In genomic region chr11:96075177-96075508, GRCm38 (mm10) we compare ENCODE assay signal across 8 mouse cellular contexts. TPM values are rescaled to one million over a fixed set of nuclear protein-coding genes. Genes with fewer than 3 reads are reported as not detected.
DNase-seq lines count a peak whose midpoint lies in the region; ATAC-seq lines count a peak whose summit lies in the region.

No protein-coding gene starts in this region.

- H3K27ac ChIP-seq in neural tube, embryonic 11.5 days (ENCODE audit: low read depth, low read length), result no peak overlapping the region
- H3K27ac ChIP-seq in hindbrain, embryonic 11.5 days (ENCODE audit: low read depth, low read length), result no peak overlapping the region

- no peaks in the 10 kb centered on the region for H3K36me3 ChIP-seq in neural tube, embryonic 11.5 days (ENCODE audit: control insufficient read depth, insufficient read depth, low read length)
- peaks cover 4% of the 10 kb centered on the region; the same call in 1 of the 2 replicates for H3K36me3 ChIP-seq in hindbrain, embryonic 11.5 days (ENCODE audit: control insufficient read depth, insufficient read depth, low read length)

- no peaks in the 10 kb centered on the region for H3K9me3 ChIP-seq in neural tube, embryonic 11.5 days (ENCODE audit: control insufficient read depth, low read length)
- no peaks in the 10 kb centered on the region for H3K9me3 ChIP-seq in hindbrain, embryonic 11.5 days (ENCODE audit: control insufficient read depth, low read length)

- peak overlapping the region; percentile 76 for H3K9ac ChIP-seq in neural tube, embryonic 11.5 days (ENCODE audit: low read length)
- peak overlapping the region; percentile 60 for H3K9ac ChIP-seq in hindbrain, embryonic 11.5 days (ENCODE audit: low read depth, low read length)

- ATAC-seq in frontal cortex, adult (ENCODE audit: low TSS enrichment), result peak; percentile 0; the same call in 1 of the 2 replicates
- no peak for ATAC-seq in neural tube, embryonic 11.5 days (ENCODE audit: insufficient read depth, low FRiP score, low TSS enrichment)
- no peak for ATAC-seq in hindbrain, embryonic 11.5 days (ENCODE audit: low FRiP score)

- peak overlapping the region; percentile 87 for H3K4me2 ChIP-seq in neural tube, embryonic 11.5 days (ENCODE audit: low read depth)
- peak overlapping the region; percentile 83 for H3K4me2 ChIP-seq in hindbrain, embryonic 11.5 days (replicated peaks; ENCODE audit: low read depth, low read length)

- H3K4me1 ChIP-seq in neural tube, embryonic 11.5 days (ENCODE audit: control insufficient read depth, insufficient read depth, low read length), result peaks cover 5% of the 10 kb centered on the region
- H3K4me1 ChIP-seq in hindbrain, embryonic 11.5 days (replicated peaks; ENCODE audit: control insufficient read depth, insufficient read depth, low read length), result peaks cover 3% of the 10 kb centered on the region; the same call in 1 of the 2 replicates

- H3K4me3 ChIP-seq in neural tube, embryonic 11.5 days (ENCODE audit: low read depth, low read length), result peak overlapping the region; percentile 81
- H3K4me3 ChIP-seq in hindbrain, embryonic 11.5 days (ENCODE audit: low read depth, low read length), result peak overlapping the region; percentile 55

- no peak for DNase-seq in frontal cortex, postnatal 36 days (ENCODE audit: low spot score in 2 of 2)
- DNase-seq in neural tube, embryonic 11.5 days (ENCODE audit: low spot score), result no peak
- no peak for DNase-seq in neural tube, embryonic 10.5 days (ENCODE audit: extremely low spot score, low spot score)
- DNase-seq in hindbrain, embryonic 11.5 days (ENCODE audit: low spot score), result no peak
- peak; percentile 17 for DNase-seq in mesoderm, embryonic 11.5 days (ENCODE audit: low read depth, low spot score)
- DNase-seq in natural killer cell, adult 2 months (ENCODE audit: low spot score in 2 of 2), result no peak
- no peak for DNase-seq in right cerebral cortex, postnatal 10 days (ENCODE audit: low spot score in 2 of 2)

- H3K27me3 ChIP-seq in neural tube, embryonic 11.5 days (ENCODE audit: control insufficient read depth, insufficient read depth, low read length), result no peaks in the 10 kb centered on the region
- H3K27me3 ChIP-seq in hindbrain, embryonic 11.5 days (ENCODE audit: control insufficient read depth, insufficient read depth, low read length), result no peaks in the 10 kb centered on the region

- under 1% methylated on average over 15 of the region's 15 CpGs for WGBS in neural tube, embryonic 11.5 days
- under 1% methylated on average over 15 of the region's 15 CpGs for WGBS in hindbrain, embryonic 11.5 days

RNA-seq across cellular contexts. Expression of gene Atp5g1, which starts 0.3 kb away (rescaled TPM):
- polyA plus RNA-seq in neural tube, embryonic 11.5 days (2014; fragmentation: Nextera tagmentation; extraction: Ambion mirVana), result 551 and 560 TPM in 2 replicates
- 474 and 485 TPM in 2 replicates for polyA plus RNA-seq in hindbrain, embryonic 11.5 days (2014; fragmentation: Nextera tagmentation; extraction: Ambion mirVana)

RNA-seq across cellular contexts. Expression of gene Ube2z, which starts 10.0 kb away (rescaled TPM):
- polyA plus RNA-seq in neural tube, embryonic 11.5 days (2014; fragmentation: Nextera tagmentation; extraction: Ambion mirVana), result 26.7 and 29.7 TPM in 2 replicates
- 20.9 and 25.2 TPM in 2 replicates for polyA plus RNA-seq in hindbrain, embryonic 11.5 days (2014; fragmentation: Nextera tagmentation; extraction: Ambion mirVana)

RNA-seq across cellular contexts. Expression of gene Calcoco2, which starts 36.6 kb away (rescaled TPM):
- not detected in 2 replicates for polyA plus RNA-seq in neural tube, embryonic 11.5 days (2014; fragmentation: Nextera tagmentation; extraction: Ambion mirVana)
- polyA plus RNA-seq in hindbrain, embryonic 11.5 days (2014; fragmentation: Nextera tagmentation; extraction: Ambion mirVana), result 0.17 TPM in 1 of 2 replicates, not detected in the other

RNA-seq across cellular contexts. Expression of gene Snf8, which starts 40.5 kb away (rescaled TPM):
- polyA plus RNA-seq in neural tube, embryonic 11.5 days (2014; fragmentation: Nextera tagmentation; extraction: Ambion mirVana), result 41.7 and 46.6 TPM in 2 replicates
- polyA plus RNA-seq in hindbrain, embryonic 11.5 days (2014; fragmentation: Nextera tagmentation; extraction: Ambion mirVana), result 47.3 and 48.8 TPM in 2 replicates

RNA-seq across cellular contexts. Expression of gene Gip, which starts 50.8 kb away (rescaled TPM):
- not detected in 2 replicates for polyA plus RNA-seq in neural tube, embryonic 11.5 days (2014; fragmentation: Nextera tagmentation; extraction: Ambion mirVana)
- polyA plus RNA-seq in hindbrain, embryonic 11.5 days (2014; fragmentation: Nextera tagmentation; extraction: Ambion mirVana), result not detected in 2 replicates
